Mouse (Mus musculus) T-helper 2 cell (primary cell): ENCODE results near the gene Bysl.
"Not testable (repeated sequence)": the region's sequence is repeated elsewhere in the genome, so short reads cannot be mapped to it uniquely, and the experiment has no call there.

Experiments
- in situ Hi-C: fragments of 300-600 bp; cut with MboI, MseI; formaldehyde crosslinking; loops from one replicate; pipeline ENCODE4 v1.15.1; 2025; ENCODE audit warnings: high pct_unique_total_duplicates

The Bysl gene

GRCm38 (mm10) chr17:47622912-47623554 is 11.7 kb upstream of the Bysl start:
- in situ Hi-C loops: no loop called here

- in situ Hi-C loops: no loop called here
Measured at GRCm38 (mm10) chr17:47618556-47619311, 7.4 kb upstream of the Bysl start.

GRCm38 (mm10) chr17:47617605-47618307 is 6.5 kb upstream of the Bysl start:
- in situ Hi-C loops: no loop called here

- in situ Hi-C loops: no loop called here
Measured at GRCm38 (mm10) chr17:47616652-47617051, 5.4 kb upstream of the Bysl start.

- in situ Hi-C loops: no loop called here
Measured at GRCm38 (mm10) chr17:47616119-47616518, 4.8 kb upstream of the Bysl start.

- in situ Hi-C loops: loop anchor here (5.0 kb wide), 1 partner anchor 78 kb away; the partner anchor contains the start of genes Gm21981 and Prickle4
Measured at GRCm38 (mm10) chr17:47614018-47614417, 2.7 kb upstream of the Bysl start.

GRCm38 (mm10) chr17:47611661-47611982 is 330 bp upstream of the Bysl start:
- in situ Hi-C loops: loop anchor here (5.0 kb wide), 1 partner anchor 81 kb away; the partner anchor contains the start of genes Gm21981 and Prickle4

- in situ Hi-C loops: no loop called here
Measured at GRCm38 (mm10) chr17:47609182-47609581, 2.1 kb downstream of the Bysl start.

GRCm38 (mm10) chr17:47606220-47606619 is 5.1 kb downstream of the Bysl start:
- in situ Hi-C loops: no loop called here

- in situ Hi-C loops: no loop called here
Measured at GRCm38 (mm10) chr17:47602289-47602688, 9.0 kb downstream of the Bysl start.

- in situ Hi-C loops: no loop called here
Measured at GRCm38 (mm10) chr17:47601389-47601755, 9.9 kb downstream of the Bysl start.

- in situ Hi-C loops: no loop called here
Measured at GRCm38 (mm10) chr17:47600601-47601388, 10.5 kb downstream of the Bysl start.

GRCm38 (mm10) chr17:47599511-47600297 is 11.6 kb downstream of the Bysl start:
- in situ Hi-C loops: no loop called here

- in situ Hi-C loops: not testable (repeated sequence)
Measured at GRCm38 (mm10) chr17:47598580-47599304, 12.6 kb downstream of the Bysl start.

GRCm38 (mm10) chr17:47597838-47598579 is 13.3 kb downstream of the Bysl start:
- in situ Hi-C loops: no loop called here

- in situ Hi-C loops: no loop called here
Measured at GRCm38 (mm10) chr17:47597261-47597660, 14.0 kb downstream of the Bysl start.

- in situ Hi-C loops: no loop called here
Measured at GRCm38 (mm10) chr17:47596839-47597164, 14.5 kb downstream of the Bysl start.

- in situ Hi-C loops: no loop called here
Measured at GRCm38 (mm10) chr17:47596162-47596838, 15.0 kb downstream of the Bysl start.
